Mouse (Mus musculus) brain, embryonic 14.5 days (tissue): ENCODE results near the gene Lin7a. TPM values are rescaled to one million over a fixed set of nuclear protein-coding genes. Genes with fewer than 3 reads are reported as not detected.

Experiments
- DNase-seq: peaks from one replicate; pipeline ENCODE4 v3.0.0-alpha.2; 2011; ENCODE audit warnings: low read depth
- CTCF ChIP-seq: fragments of 200-500 bp; IDR thresholded peaks from 2 replicates; pipeline ENCODE4 v1.5.1; 2012; ENCODE audit warnings: inconsistent platforms, mild to moderate bottlenecking, moderate library complexity, borderline replicate concordance; ENCODE audit not compliant: insufficient read depth, insufficient read length; ENCODE audit errors: extremely low read depth
- POLR2A ChIP-seq: fragments of 200-500 bp; IDR thresholded peaks from 2 replicates; pipeline ENCODE4 v1.6.1; 2012; ENCODE audit warnings: mild to moderate bottlenecking, inconsistent platforms, borderline replicate concordance; ENCODE audit not compliant: poor library complexity, insufficient read depth, insufficient read length, severe bottlenecking; ENCODE audit errors: extremely low read depth
- polyA plus RNA-seq: library from polyadenylated mRNA; depleted of rRNA; stranded (reverse); fragments of >200 nt; gene quantifications from 2 replicates; pipeline ENCODE4 v1.2.3, GENCODE M21; 2012

Gene Lin7a
- polyA plus RNA-seq, 1 experiment, result 14.2 TPM

- DNase-seq, result no peak
- TF ChIP-seq CTCF, result no peak
- TF ChIP-seq POLR2A, result no peak
Measured at GRCm38 (mm10) chr10:107232491-107233110, 38.9 kb upstream of the Lin7a start.

- TF ChIP-seq POLR2A (no peak), CTCF (no peak)
- no peak for DNase-seq
Measured at GRCm38 (mm10) chr10:107233221-107233620, 38.3 kb upstream of the Lin7a start.

- TF ChIP-seq CTCF (no peak), POLR2A (no peak)
Measured at GRCm38 (mm10) chr10:107233825-107234224, 37.7 kb upstream of the Lin7a start.

GRCm38 (mm10) chr10:107234421-107235400 is 36.8 kb upstream of the Lin7a start:
- no peak for DNase-seq
- no peak for TF ChIP-seq CTCF
- no peak for TF ChIP-seq POLR2A

More at GRCm38 (mm10) chr10:107233825-107234224, 37.7 kb upstream of the Lin7a start:
- no peak for DNase-seq

DNA sequence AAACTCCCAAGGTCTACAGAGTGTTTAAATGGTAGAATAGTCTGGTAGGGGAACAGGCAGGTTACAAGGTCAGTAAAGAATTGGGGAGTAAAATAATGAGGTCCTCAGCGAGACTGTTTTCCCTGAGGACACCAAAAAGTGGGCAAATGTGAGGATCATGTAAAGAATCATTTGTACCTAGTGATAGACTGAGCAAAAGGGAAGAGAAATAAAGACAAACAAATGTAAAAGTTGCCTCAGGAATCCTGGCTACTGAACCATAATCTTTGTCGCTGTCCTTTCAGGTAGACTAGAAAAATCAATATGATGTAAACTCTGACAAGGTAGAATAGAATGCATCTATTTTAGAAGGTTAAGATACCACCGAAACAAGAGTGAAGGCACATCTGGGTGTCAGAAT is 36.0 kb upstream of the Lin7a start:
- DNase-seq, result no peak
- no peak for TF ChIP-seq CTCF
- no peak for TF ChIP-seq POLR2A

DNA sequence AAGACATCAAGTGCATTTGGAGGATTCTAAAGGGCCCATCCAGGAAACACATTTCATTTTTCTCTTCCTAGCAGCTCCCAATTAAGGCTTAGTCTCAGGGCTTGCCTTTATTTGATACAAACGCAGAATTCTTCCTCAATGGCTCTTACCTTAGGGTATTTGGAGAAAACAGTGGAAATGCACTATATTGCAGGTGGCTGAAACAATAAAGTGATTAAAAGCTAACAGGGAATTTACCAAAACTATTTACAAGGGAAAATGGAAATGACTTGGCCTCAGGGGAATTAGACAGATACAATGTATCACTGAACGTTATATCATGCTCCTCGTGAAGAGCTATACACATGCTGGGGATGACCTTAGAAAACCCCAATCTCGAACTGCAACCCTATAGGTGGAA is 35.3 kb upstream of the Lin7a start:
- DNase-seq, result no peak
- TF ChIP-seq CTCF (no peak), POLR2A (no peak)

DNA sequence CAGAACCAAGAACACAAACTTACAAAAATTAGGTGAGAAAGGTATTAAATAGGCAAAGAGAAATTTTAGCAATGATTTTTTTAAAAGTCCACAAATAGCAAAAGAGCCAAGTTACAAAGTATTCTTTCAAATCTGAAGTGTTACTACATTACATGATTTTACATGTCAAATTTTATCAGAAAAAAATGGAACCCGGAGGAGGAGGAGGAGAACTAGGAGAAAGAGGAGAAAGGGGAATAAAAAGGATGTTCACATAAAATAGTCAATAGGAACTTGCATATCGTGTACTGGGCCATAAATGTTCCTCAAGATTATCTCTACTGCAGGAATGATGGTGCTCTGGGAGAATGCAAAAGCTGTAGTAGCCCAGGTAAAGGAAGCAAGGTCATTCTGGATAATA is 34.4 kb upstream of the Lin7a start:
- DNase-seq, result no peak

GRCm38 (mm10) chr10:107237736-107238135 is 33.8 kb upstream of the Lin7a start:
- DNase-seq, result no peak
- TF ChIP-seq CTCF (no peak), POLR2A (no peak)

More for the DNA sequence above, 34.4 kb upstream of the Lin7a start:
- TF ChIP-seq CTCF (no peak), POLR2A (no peak)

- DNase-seq, result no peak
- TF ChIP-seq POLR2A (no peak), CTCF (no peak)
Measured at GRCm38 (mm10) chr10:107238151-107238860, 33.2 kb upstream of the Lin7a start.

DNA sequence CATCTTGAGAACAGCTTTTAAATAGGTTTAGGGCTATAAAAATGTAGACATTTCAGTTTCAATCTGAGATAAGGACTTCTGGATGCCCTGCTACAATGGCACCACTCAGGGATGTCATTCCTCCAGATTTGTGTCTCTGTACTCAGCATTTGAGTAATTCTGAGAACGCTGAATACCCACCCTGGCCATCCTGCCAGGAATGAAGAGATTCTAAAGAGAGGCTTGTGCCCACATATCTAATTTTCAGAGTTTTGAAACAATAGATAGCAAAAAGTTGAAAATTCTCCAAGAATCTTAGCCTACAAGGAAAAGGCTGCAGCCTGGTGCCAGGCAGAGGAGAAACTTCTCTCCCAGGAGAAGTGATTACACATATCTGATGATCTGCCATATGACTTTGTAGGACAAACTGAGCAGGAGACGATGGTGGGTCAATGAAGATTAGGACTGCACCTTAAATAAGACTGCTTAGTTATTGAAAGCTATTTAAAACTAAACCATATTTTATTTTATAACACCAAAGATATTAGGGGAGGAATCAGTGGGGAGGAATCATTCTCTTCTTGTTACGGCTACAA is 32.5 kb upstream of the Lin7a start:
- no peak for TF ChIP-seq POLR2A
- no peak for TF ChIP-seq CTCF
- DNase-seq, result no peak
